Comparison of ENCODE assay signal across 20 mouse cellular contexts in the genomic region with DNA sequence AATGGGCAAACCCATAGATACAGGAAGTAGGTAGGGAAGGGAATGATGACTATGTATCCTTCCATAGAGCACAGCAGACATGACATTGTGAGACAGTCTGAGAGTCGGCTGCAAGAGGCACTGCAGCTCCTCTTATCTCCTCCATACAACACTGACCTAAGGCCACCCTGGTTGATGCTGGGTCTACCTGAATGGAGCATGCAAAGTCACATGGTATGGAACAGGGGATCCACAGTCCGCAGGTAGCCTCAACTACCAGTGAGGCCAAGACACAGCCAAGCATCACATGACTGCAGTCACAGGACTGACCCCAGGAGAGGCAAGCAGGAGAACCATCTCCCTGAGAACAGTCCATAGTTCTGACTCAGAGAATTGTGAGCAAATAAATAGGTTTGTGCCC. TPM values are rescaled to one million over a fixed set of nuclear protein-coding genes. Genes with fewer than 3 reads are reported as not detected.
"Had no signal": no experiment of that assay in that cellular context is flagged by ENCODE, and none has a peak within 500 bp of the region (broad histone marks: within the 10 kb centered on the region; RNA-seq: fewer than 3 reads in every experiment).

No protein-coding gene starts in this region.

- H3K9ac ChIP-seq: liver, embryonic 14.5 days; lung, embryonic 14.5 days; midbrain, embryonic 12.5 days; neural tube, embryonic 13.5 days; neural tube, embryonic 15.5 days; stomach, embryonic 15.5 days had no signal

- DNase-seq: lung, adult 18-20 months; lung, embryonic 14.5 days; lung, postnatal 10 days; lung, postnatal 4 days; midbrain, embryonic 14.5 days; right cerebral cortex, postnatal 14 days; thymus, adult 2 months; thymus, postnatal 25 days; thymus, postnatal 4 days had no signal

- H3K4me2 ChIP-seq: lung, embryonic 14.5 days; midbrain, embryonic 12.5 days; neural tube, embryonic 13.5 days; neural tube, embryonic 15.5 days; stomach, embryonic 15.5 days had no signal

- H3K4me3 ChIP-seq: midbrain, embryonic 10.5 days; midbrain, embryonic 12.5 days; myocyte; neural tube, embryonic 13.5 days; neural tube, embryonic 15.5 days; stomach, embryonic 15.5 days had no signal

- H3K27me3 ChIP-seq: midbrain, embryonic 12.5 days; neural tube, embryonic 13.5 days; neural tube, embryonic 15.5 days; stomach, embryonic 15.5 days had no signal

- H3K4me1 ChIP-seq: midbrain, embryonic 10.5 days; midbrain, embryonic 12.5 days; neural tube, embryonic 13.5 days; neural tube, embryonic 15.5 days; stomach, embryonic 15.5 days had no signal

- H3K9me3 ChIP-seq: midbrain, embryonic 10.5 days; midbrain, embryonic 12.5 days; neural tube, embryonic 13.5 days; neural tube, embryonic 15.5 days; stomach, embryonic 15.5 days had no signal

- H3K36me3 ChIP-seq: midbrain, embryonic 10.5 days; midbrain, embryonic 12.5 days; neural tube, embryonic 13.5 days; neural tube, embryonic 15.5 days; stomach, embryonic 15.5 days had no signal

- ATAC-seq: midbrain, embryonic 16.5 days had no signal

- H3K27ac ChIP-seq: liver, embryonic 14.5 days; midbrain, embryonic 10.5 days; midbrain, embryonic 12.5 days; neural tube, embryonic 13.5 days; neural tube, embryonic 15.5 days; stomach, embryonic 15.5 days; stomach, postnatal 0 days had no signal

RNA-seq across cellular contexts. Expression of gene Nr1h4, which starts 34.0 kb away (rescaled TPM):
- polyA plus RNA-seq: midbrain, embryonic 12.5 days; midbrain, embryonic 14.5 days; midbrain, embryonic 16.5 days; myocyte; neural tube, embryonic 11.5 days; neural tube, embryonic 13.5 days; neural tube, embryonic 15.5 days had no signal

RNA-seq across cellular contexts. Expression of gene Slc17a8, which starts 53.7 kb away (rescaled TPM):
- polyA plus RNA-seq: lung, embryonic 14.5 days; myocyte; neural tube, embryonic 11.5 days; spleen, adult 2 months; stomach, embryonic 15.5 days; stomach, postnatal 0 days had no signal
